27 mouse cellular contexts compared by ENCODE assay signal in the genomic region with DNA sequence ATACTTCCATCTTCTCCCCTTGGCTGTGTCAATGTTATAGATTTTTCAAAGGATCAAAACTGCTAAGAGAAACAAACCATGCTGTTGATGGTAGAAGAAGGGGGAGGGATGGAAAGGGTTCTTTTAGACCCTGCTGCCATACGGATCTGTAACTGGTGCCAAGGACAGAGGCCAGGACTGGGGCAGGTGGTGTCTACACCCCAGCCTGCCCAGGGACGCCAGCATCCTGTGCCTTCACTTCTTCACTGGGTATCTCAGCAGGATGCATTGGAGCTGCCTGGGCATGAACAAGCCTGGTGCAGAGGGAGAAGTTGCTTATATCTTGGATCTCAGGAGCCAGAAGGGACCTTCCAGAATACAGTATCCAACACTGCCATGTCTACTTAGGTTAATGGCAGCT. TPM values are rescaled to one million over a fixed set of nuclear protein-coding genes. Genes with fewer than 3 reads are reported as not detected.
"Had no signal": no experiment of that assay in that cellular context is flagged by ENCODE, and none has a peak within 500 bp of the region (broad histone marks: within the 10 kb centered on the region; RNA-seq: fewer than 3 reads in every experiment).

No protein-coding gene starts in this region.

- DNase-seq: gastrocnemius, postnatal 14 days; gastrocnemius, postnatal 36 days; heart, adult 11 months; heart, adult 2 months; heart, postnatal 14 days; heart, postnatal 36 days; kidney, adult 11 months; kidney, adult 2 months; kidney, adult 9 months; kidney, postnatal 14 days; kidney, postnatal 36 days; layer of hippocampus, adult 9-11 months; layer of hippocampus, postnatal 36 days; left cerebral cortex, postnatal 4 days had no signal

- H3K4me3 ChIP-seq: heart, adult 2 months; heart, embryonic 13.5 days; heart, embryonic 15.5 days; hindbrain, embryonic 13.5 days; hindbrain, embryonic 15.5 days; kidney, embryonic 15.5 days; limb, embryonic 13.5 days; limb, embryonic 15.5 days; liver, embryonic 12.5 days had no signal

- ATAC-seq: hindbrain, postnatal 0 days; intestine, embryonic 16.5 days; liver, embryonic 12.5 days had no signal

- H3K4me1 ChIP-seq: heart, embryonic 15.5 days; hindbrain, embryonic 13.5 days; hindbrain, embryonic 15.5 days; kidney, embryonic 15.5 days; liver, embryonic 12.5 days had no signal

- H3K27ac ChIP-seq: heart, adult 2 months; heart, embryonic 13.5 days; heart, embryonic 15.5 days; hindbrain, embryonic 13.5 days; hindbrain, embryonic 15.5 days; hindbrain, postnatal 0 days; kidney, embryonic 15.5 days; kidney, postnatal 0 days; limb, embryonic 13.5 days; limb, embryonic 15.5 days; liver, embryonic 12.5 days; liver, embryonic 14.5 days had no signal

- H3K27me3 ChIP-seq: heart, embryonic 15.5 days; hindbrain, embryonic 13.5 days; hindbrain, embryonic 15.5 days; kidney, embryonic 15.5 days; limb, embryonic 13.5 days; limb, embryonic 15.5 days; liver, embryonic 12.5 days had no signal

RNA-seq across cellular contexts. Expression of gene Car12, which starts 31.0 kb away (rescaled TPM):
- polyA plus RNA-seq: heart, adult 2 months; liver, adult 2 months had no signal
